Mouse (Mus musculus) stomach, embryonic 15.5 days (tissue): Measurements from ENCODE around the gene Ttc41. TPM values are rescaled to one million over a fixed set of nuclear protein-coding genes. Genes with fewer than 3 reads are reported as not detected.

Experiments used
- ATAC-seq: fragments of 200-750 bp; cut with Nextera tagmentation; 2 replicates; pipeline ENCODE4 v1.8.0; 2017; ENCODE audit warnings: low read depth, moderate number of reproducible peaks, moderate TSS enrichment; ENCODE audit not compliant: insufficient read depth, low FRiP score
- H3K27ac ChIP-seq: fragments of 300-500 bp; sonication (generic); 2 replicates; pipeline ENCODE4 v1.5.1; 2015; ENCODE audit warnings: mild to moderate bottlenecking, inconsistent platforms
- H3K27me3 ChIP-seq: fragments of 300-500 bp; sonication (generic); replicated peaks from 2 replicates; pipeline ENCODE4 v1.6.1; 2015; ENCODE audit warnings: inconsistent platforms
- H3K36me3 ChIP-seq: fragments of 300-500 bp; sonication (generic); 2 replicates; pipeline ENCODE4 v1.6.1; 2015; ENCODE audit warnings: inconsistent platforms
- H3K4me1 ChIP-seq: fragments of 300-500 bp; sonication (generic); 2 replicates; pipeline ENCODE4 v1.6.1; 2015; ENCODE audit warnings: inconsistent platforms
- H3K4me2 ChIP-seq: fragments of 300-500 bp; sonication (generic); 2 replicates; pipeline ENCODE4 v1.6.1; 2015; ENCODE audit warnings: mild to moderate bottlenecking, inconsistent platforms
- H3K4me3 ChIP-seq: fragments of 300-500 bp; sonication (generic); replicated peaks from 2 replicates; pipeline ENCODE4 v1.5.1; 2015; ENCODE audit warnings: inconsistent platforms
- H3K9ac ChIP-seq: fragments of 300-500 bp; sonication (generic); 2 replicates; pipeline ENCODE4 v1.6.1; 2015; ENCODE audit warnings: inconsistent platforms
- H3K9me3 ChIP-seq: fragments of 300-500 bp; sonication (generic); 2 replicates; pipeline ENCODE4 v1.6.1; 2016; ENCODE audit warnings: inconsistent platforms
- WGBS: fragments of 180-500 bp; shearing (Covaris S2); methylation state at CpG from one replicate; pipeline ENCODE4 v1.1.7; 2015; 5-methylcytosine and 5-hydroxymethylcytosine counted together
- polyA plus RNA-seq: library from polyadenylated mRNA; unstranded; fragments of >200 nt; fragmentation: Nextera tagmentation; extraction: Ambion mirVana; gene quantifications from 2 replicates; pipeline ENCODE4 v1.2.1, GENCODE M21; 2015

Gene Ttc41
- polyA plus RNA-seq, 1 experiment from 2014 or later, result 1.6 TPM

- Histone ChIP-seq H3K36me3 (no peaks in the 10 kb centered on the region), H3K4me2 (no peak overlapping the region), H3K27ac (0 out of 2 replicates have a peak overlapping the region, but pooled peaks have one; percentile 24), H3K4me1 (peaks cover 9% of the 10 kb centered on the region; the same call in 1 of the 2 replicates), H3K27me3 (no peaks in the 10 kb centered on the region), H3K9ac (no peak overlapping the region), H3K4me3 (no peak overlapping the region), H3K9me3 (no peaks in the 10 kb centered on the region)
- no peak for ATAC-seq
- WGBS, result 49% methylated on average over 9 of the region's 9 CpGs
Measured at GRCm38 (mm10) chr10:86776281-86776680, 70.7 kb downstream of the Ttc41 start.

- H3K4me1 ChIP-seq, result peaks cover 17% of the 10 kb centered on the region; the same call in 1 of the 2 replicates
- peak overlapping the region; percentile 81 for H3K27ac ChIP-seq
- no peaks in the 10 kb centered on the region for H3K27me3 ChIP-seq
- peak overlapping the region; percentile 99 for H3K4me2 ChIP-seq
- no peaks in the 10 kb centered on the region for H3K9me3 ChIP-seq
- H3K9ac ChIP-seq, result no peak overlapping the region
- ATAC-seq, result no peak; the same call in 1 of the 2 replicates
- no peaks in the 10 kb centered on the region for H3K36me3 ChIP-seq
- WGBS, result 53% methylated on average over 19 of the region's 19 CpGs
- H3K4me3 ChIP-seq, result peak overlapping the region; percentile 83
Measured at GRCm38 (mm10) chr10:86777614-86778319, 72.2 kb downstream of the Ttc41 start.

GRCm38 (mm10) chr10:86778398-86779116 lies 72.9 kb downstream of the Ttc41 start, which contains the start of gene Nt5dc3:
TSS of gene Nt5dc3 (plus strand) at chr10:86779005.
- 1% methylated on average over 42 of the region's 44 CpGs for WGBS
- H3K27me3 ChIP-seq, result no peaks in the 10 kb centered on the region
- peak; percentile 95 for ATAC-seq
- H3K9me3 ChIP-seq, result no peaks in the 10 kb centered on the region
- H3K36me3 ChIP-seq, result no peaks in the 10 kb centered on the region
- H3K27ac ChIP-seq, result peak within 1 kb of the TSS; percentile 81
- peak within 1 kb of the TSS; percentile 83 for H3K4me3 ChIP-seq
- H3K4me1 ChIP-seq, result peaks cover 21% of the 10 kb centered on the region; the same call in 1 of the 2 replicates
- H3K9ac ChIP-seq, result peak within 1 kb of the TSS; percentile 74
- peak within 1 kb of the TSS; percentile 99 for H3K4me2 ChIP-seq

GRCm38 (mm10) chr10:86779117-86779755 lies 73.6 kb downstream of the Ttc41 start:
- H3K9me3 ChIP-seq, result no peaks in the 10 kb centered on the region
- ATAC-seq, result peak; percentile 2; the same call in 1 of the 2 replicates
- no peaks in the 10 kb centered on the region for H3K27me3 ChIP-seq
- no peaks in the 10 kb centered on the region for H3K36me3 ChIP-seq
- WGBS, result under 1% methylated on average over 49 of the region's 58 CpGs
- H3K4me3 ChIP-seq, result peak overlapping the region; percentile 83
- H3K4me2 ChIP-seq, result peak overlapping the region; percentile 99
- peak overlapping the region; percentile 74 for H3K9ac ChIP-seq
- H3K4me1 ChIP-seq, result peaks cover 21% of the 10 kb centered on the region; the same call in 1 of the 2 replicates
- peak overlapping the region; percentile 61; the same call in 1 of the 2 replicates for H3K27ac ChIP-seq

- peak overlapping the region; percentile 99 for H3K4me2 ChIP-seq
- no peak for ATAC-seq
- WGBS, result 27% methylated on average over 12 of the region's 12 CpGs
- H3K36me3 ChIP-seq, result no peaks in the 10 kb centered on the region
- peak overlapping the region; percentile 74; the same call in 1 of the 2 replicates for H3K9ac ChIP-seq
- no peaks in the 10 kb centered on the region for H3K27me3 ChIP-seq
- H3K9me3 ChIP-seq, result no peaks in the 10 kb centered on the region
- H3K4me1 ChIP-seq, result peaks cover 21% of the 10 kb centered on the region; the same call in 1 of the 2 replicates
- no peak overlapping the region for H3K27ac ChIP-seq
- H3K4me3 ChIP-seq, result peak overlapping the region; percentile 83
Measured at GRCm38 (mm10) chr10:86779816-86780500, 74.3 kb downstream of the Ttc41 start.

GRCm38 (mm10) chr10:86781641-86782040 lies 76.0 kb downstream of the Ttc41 start:
- Histone ChIP-seq H3K9ac (no peak overlapping the region), H3K36me3 (no peaks in the 10 kb centered on the region)
- no peak for ATAC-seq

GRCm38 (mm10) chr10:86782656-86783055 lies 77.0 kb downstream of the Ttc41 start:
- ATAC-seq, result no peak
- Histone ChIP-seq H3K4me3 (no peak overlapping the region), H3K9ac (no peak overlapping the region), H3K27ac (peak overlapping the region; percentile 72), H3K4me1 (peaks cover 21% of the 10 kb centered on the region; the same call in 1 of the 2 replicates), H3K9me3 (no peaks in the 10 kb centered on the region), H3K27me3 (no peaks in the 10 kb centered on the region), H3K4me2 (no peak overlapping the region), H3K36me3 (no peaks in the 10 kb centered on the region)
- 62% methylated on average over 5 of the region's 5 CpGs for WGBS

More at GRCm38 (mm10) chr10:86781641-86782040, 76.0 kb downstream of the Ttc41 start:
- Histone ChIP-seq H3K4me1 (peaks cover 21% of the 10 kb centered on the region; the same call in 1 of the 2 replicates), H3K9me3 (no peaks in the 10 kb centered on the region), H3K4me2 (no peak overlapping the region), H3K4me3 (no peak overlapping the region), H3K27me3 (no peaks in the 10 kb centered on the region), H3K27ac (no peak overlapping the region)
- WGBS, result 52% methylated on average over 5 of the region's 5 CpGs

- Histone ChIP-seq H3K36me3 (no peaks in the 10 kb centered on the region), H3K4me2 (no peak overlapping the region), H3K9ac (no peak overlapping the region), H3K27me3 (no peaks in the 10 kb centered on the region), H3K27ac (no peak overlapping the region), H3K4me1 (peaks cover 17% of the 10 kb centered on the region; the same call in 1 of the 2 replicates), H3K9me3 (no peaks in the 10 kb centered on the region), H3K4me3 (no peak overlapping the region)
- WGBS, result 74% methylated on average over 5 of the region's 5 CpGs
- no peak for ATAC-seq
Measured at GRCm38 (mm10) chr10:86783561-86783960, 78.0 kb downstream of the Ttc41 start.

- Histone ChIP-seq H3K4me2 (no peak overlapping the region), H3K27me3 (no peaks in the 10 kb centered on the region), H3K4me1 (peaks cover 17% of the 10 kb centered on the region; the same call in 1 of the 2 replicates), H3K9me3 (no peaks in the 10 kb centered on the region), H3K36me3 (no peaks in the 10 kb centered on the region), H3K27ac (no peak overlapping the region), H3K9ac (no peak overlapping the region), H3K4me3 (no peak overlapping the region)
- 82% methylated on average over 5 of the region's 5 CpGs for WGBS
- no peak for ATAC-seq
Measured at GRCm38 (mm10) chr10:86784126-86784675, 78.6 kb downstream of the Ttc41 start.

GRCm38 (mm10) chr10:86785396-86785795 lies 79.8 kb downstream of the Ttc41 start:
- Histone ChIP-seq H3K4me2 (no peak overlapping the region), H3K9ac (no peak overlapping the region), H3K4me3 (no peak overlapping the region), H3K27ac (no peak overlapping the region), H3K9me3 (no peaks in the 10 kb centered on the region), H3K4me1 (peaks cover 12% of the 10 kb centered on the region; the same call in 1 of the 2 replicates), H3K36me3 (no peaks in the 10 kb centered on the region), H3K27me3 (no peaks in the 10 kb centered on the region)
- 63% methylated on average over 2 of the region's 2 CpGs for WGBS
- no peak for ATAC-seq

- no peak for ATAC-seq
- Histone ChIP-seq H3K36me3 (no peaks in the 10 kb centered on the region), H3K4me3 (no peak overlapping the region), H3K9me3 (no peaks in the 10 kb centered on the region), H3K27me3 (no peaks in the 10 kb centered on the region), H3K9ac (no peak overlapping the region), H3K27ac (no peak overlapping the region), H3K4me1 (peaks cover 12% of the 10 kb centered on the region; the same call in 1 of the 2 replicates), H3K4me2 (no peak overlapping the region)
- WGBS, result 83% methylated on average over 5 of the region's 5 CpGs
Measured at GRCm38 (mm10) chr10:86786083-86786482, 80.5 kb downstream of the Ttc41 start.
